Comparison of ENCODE assay signal across 13 mouse cellular contexts in the genomic region with DNA sequence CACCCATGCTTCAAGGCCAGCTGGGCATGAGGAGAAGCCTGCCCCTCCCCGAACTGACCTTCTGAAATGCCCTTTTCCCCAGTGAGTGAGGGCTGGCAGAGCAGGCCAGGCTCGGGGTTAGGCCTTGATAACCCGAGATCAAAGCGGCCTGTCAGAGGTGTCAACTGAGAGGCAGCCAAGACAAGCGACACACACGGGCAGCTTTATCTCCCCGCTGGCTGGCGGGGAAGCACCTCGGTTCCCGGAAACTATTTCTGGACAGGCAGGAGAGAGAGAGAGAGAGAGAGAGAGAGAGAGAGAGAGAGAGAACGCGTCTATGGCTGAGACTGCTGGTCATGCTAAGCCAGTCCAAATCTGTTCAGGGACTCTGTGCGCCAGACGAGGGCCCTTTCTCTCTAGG.
A peak's percentile ranks its signal among the peaks of the same experiment; 100 is the strongest.
DNase-seq lines count a peak whose midpoint lies in the region; ATAC-seq and TF ChIP-seq lines count a peak whose summit lies in the region.
"Had no signal": no experiment of that assay in that cellular context is flagged by ENCODE, and none has a peak within 500 bp of the region (broad histone marks: within the 10 kb centered on the region; RNA-seq: fewer than 3 reads in every experiment).

No protein-coding gene starts in this region.

- peak overlapping the region; percentile 78 for H3K27ac ChIP-seq in heart, embryonic 10.5 days
- H3K27ac ChIP-seq in intestine, embryonic 16.5 days (ENCODE audit: low read length) = no peak overlapping the region
- no peak overlapping the region for H3K27ac ChIP-seq in cerebellum, adult 2 months (ENCODE audit: insufficient read depth, low read length)
- H3K27ac ChIP-seq: forebrain, embryonic 13.5 days; limb, embryonic 13.5 days; midbrain, embryonic 13.5 days had no signal

- H3K9me3 ChIP-seq in heart, embryonic 10.5 days = peaks cover 8% of the 10 kb centered on the region
- no peaks in the 10 kb centered on the region; the same call in 1 of the 2 replicates for H3K9me3 ChIP-seq in intestine, embryonic 16.5 days (ENCODE audit: control insufficient read depth, low read length)

- no peak overlapping the region for H3K9ac ChIP-seq in intestine, embryonic 16.5 days (ENCODE audit: low read depth, low read length)
- H3K9ac ChIP-seq: forebrain, embryonic 13.5 days; limb, embryonic 13.5 days; midbrain, embryonic 13.5 days had no signal

- 5% methylated on average over 14 of the region's 14 CpGs for WGBS in heart, embryonic 10.5 days
- WGBS in intestine, embryonic 16.5 days = 23% methylated on average over 14 of the region's 14 CpGs
- 56% methylated on average over 14 of the region's 14 CpGs for WGBS in cerebellum, adult 2 months

- peak; percentile 70 for DNase-seq in ovary, adult 18-20 months (ENCODE audit: low spot score)
- no peak for DNase-seq in ovary, postnatal 14 days (ENCODE audit: low spot score)
- peak; percentile 95 for DNase-seq in heart, embryonic 10.5 days (ENCODE audit: low spot score)
- no peak for DNase-seq in cerebellum, adult 2 months
- no peak for DNase-seq in cerebellum, postnatal 14 days
- DNase-seq in layer of hippocampus, postnatal 36 days = no peak
- no peak for DNase-seq in thymus, postnatal 36 days
- DNase-seq: kidney, adult 8-10 months; layer of hippocampus, adult 9-11 months had no signal

- H3K4me2 ChIP-seq in intestine, embryonic 16.5 days (ENCODE audit: low read depth, low read length) = no peak overlapping the region
- H3K4me2 ChIP-seq: forebrain, embryonic 13.5 days; limb, embryonic 13.5 days; midbrain, embryonic 13.5 days had no signal

- no peak overlapping the region for H3K4me3 ChIP-seq in heart, embryonic 10.5 days
- no peak overlapping the region for H3K4me3 ChIP-seq in intestine, embryonic 16.5 days (ENCODE audit: low read length)
- no peak overlapping the region for H3K4me3 ChIP-seq in cerebellum, adult 2 months (replicated peaks; ENCODE audit: insufficient read depth, low read depth, low read length)
- H3K4me3 ChIP-seq: forebrain, embryonic 13.5 days; limb, embryonic 13.5 days; midbrain, embryonic 13.5 days had no signal

- peaks cover 20% of the 10 kb centered on the region for H3K4me1 ChIP-seq in heart, embryonic 10.5 days
- peaks cover 9% of the 10 kb centered on the region for H3K4me1 ChIP-seq in intestine, embryonic 16.5 days (ENCODE audit: control insufficient read depth, insufficient read depth, low read length)
- H3K4me1 ChIP-seq in cerebellum, adult 2 months (ENCODE audit: control insufficient read depth, insufficient read depth, low read length) = no peaks in the 10 kb centered on the region
- H3K4me1 ChIP-seq: forebrain, embryonic 13.5 days; midbrain, embryonic 13.5 days had no signal

- TF ChIP-seq CTCF in cerebellum, adult 2 months (IDR thresholded peaks at IDR 0.05; ENCODE audit: borderline replicate concordance, insufficient read depth, low read depth, low read length) = no peak

- no peak for TF ChIP-seq POLR2A in cerebellum, adult 2 months (IDR thresholded peaks at IDR 0.05; ENCODE audit: borderline replicate concordance, insufficient read depth, low read length)

- H3K27me3 ChIP-seq in heart, embryonic 10.5 days (ENCODE audit: insufficient read depth, poor library complexity, severe bottlenecking) = no peaks in the 10 kb centered on the region
- H3K27me3 ChIP-seq in intestine, embryonic 16.5 days (replicated peaks; ENCODE audit: control insufficient read depth, insufficient read depth, low read length) = no peaks in the 10 kb centered on the region
- H3K27me3 ChIP-seq in cerebellum, adult 2 months (ENCODE audit: control insufficient read depth, insufficient read depth, low read length) = no peaks in the 10 kb centered on the region
- H3K27me3 ChIP-seq: forebrain, embryonic 13.5 days; midbrain, embryonic 13.5 days had no signal

- peak; percentile 31; the same call in 1 of the 2 replicates for ATAC-seq in intestine, embryonic 16.5 days
- ATAC-seq: forebrain, embryonic 13.5 days; midbrain, embryonic 13.5 days had no signal

- no peaks in the 10 kb centered on the region for H3K36me3 ChIP-seq in heart, embryonic 10.5 days
- H3K36me3 ChIP-seq in intestine, embryonic 16.5 days (ENCODE audit: control insufficient read depth, insufficient read depth, low read length) = no peaks in the 10 kb centered on the region
- H3K36me3 ChIP-seq: midbrain, embryonic 13.5 days had no signal

Comparison
In these comparisons a context has a peak if more than half of its experiments do, and no peak if none do; other contexts are left out.
1. DNase-seq: peak in ovary, adult 18-20 months (single experiment) and heart, embryonic 10.5 days (single experiment); none in ovary, postnatal 14 days (single experiment), cerebellum, adult 2 months (0 of 2), cerebellum, postnatal 14 days (0 of 2), layer of hippocampus, postnatal 36 days (0 of 2) and thymus, postnatal 36 days (0 of 2).